14 mouse cellular contexts compared by ENCODE assay signal in the genomic region with DNA sequence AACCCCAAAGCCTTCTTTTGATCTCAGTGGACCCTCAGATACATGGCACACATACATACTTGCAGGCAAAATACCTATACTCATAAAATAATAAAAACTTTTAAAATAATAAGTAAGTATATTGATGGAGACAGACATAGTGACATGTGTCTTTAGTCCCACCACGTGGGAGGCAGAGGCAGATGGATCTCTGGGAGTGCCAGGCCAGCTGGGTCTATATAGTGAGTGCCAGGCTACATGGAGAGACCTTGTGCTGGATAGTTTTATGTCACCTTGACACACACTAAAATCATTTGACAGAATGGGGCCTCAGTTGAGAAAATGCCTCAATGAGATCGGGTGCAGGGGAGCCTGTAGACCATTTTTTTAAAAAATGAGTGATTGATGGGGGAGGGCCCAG.
"Had no signal": no experiment of that assay in that cellular context is flagged by ENCODE, and none has a peak within 500 bp of the region (broad histone marks: within the 10 kb centered on the region; RNA-seq: fewer than 3 reads in every experiment).

No protein-coding gene starts in this region.

- ATAC-seq: hindbrain, postnatal 0 days; intestine, embryonic 16.5 days had no signal

- DNase-seq: gastrocnemius, postnatal 14 days; gastrocnemius, postnatal 36 days; heart, adult 11 months; heart, adult 2 months; heart, postnatal 14 days; heart, postnatal 36 days; kidney, adult 11 months; kidney, adult 2 months; kidney, adult 9 months; kidney, postnatal 14 days; kidney, postnatal 36 days; lung, adult 18-20 months had no signal
